Mouse (Mus musculus) lung, embryonic 14.5 days (tissue): ENCODE measurements at regions not wholly inside any gene's neighbourhood (a gene's known extent, or its start where the extent isn't known, plus 50 kb on each side); places are given as distances from the start of the nearest gene placed in this dataset.
A peak's percentile ranks its signal among the peaks of the same experiment; 100 is the strongest.

ENCODE experiments used
- ATAC-seq: fragments of 200-750 bp; cut with Nextera tagmentation; 2 replicates; pipeline ENCODE4 v1.8.0; 2017; ENCODE audit warnings: mild to moderate bottlenecking, moderate TSS enrichment, moderate library complexity; ENCODE audit not compliant: insufficient read depth
- DNase-seq: peaks from one replicate; pipeline ENCODE4 v3.0.0-alpha.2; 2015
- H3K27ac ChIP-seq: fragments of 300-500 bp; sonication (generic); 2 replicates; pipeline ENCODE4 v1.5.1; 2014; ENCODE audit warnings: low read depth, mild to moderate bottlenecking, moderate library complexity
- H3K27me3 ChIP-seq: fragments of 300-500 bp; sonication (generic); 2 replicates; pipeline ENCODE4 v1.6.1; 2014; ENCODE audit warnings: low read length, control low read depth; ENCODE audit not compliant: insufficient read depth
- H3K36me3 ChIP-seq: fragments of 300-500 bp; sonication (generic); 2 replicates; pipeline ENCODE4 v1.6.1; 2014; ENCODE audit warnings: control low read depth; ENCODE audit not compliant: insufficient read depth
- H3K4me1 ChIP-seq: fragments of 300-500 bp; sonication (generic); 2 replicates; pipeline ENCODE4 v1.6.1; 2014; ENCODE audit warnings: antibody characterized with exemption, control low read depth; ENCODE audit not compliant: insufficient read depth
- H3K4me2 ChIP-seq: fragments of 300-500 bp; sonication (generic); 2 replicates; pipeline ENCODE4 v1.6.1; 2014; ENCODE audit warnings: mild to moderate bottlenecking
- H3K4me3 ChIP-seq: fragments of 300-500 bp; sonication (generic); 2 replicates; pipeline ENCODE4 v1.5.1; 2014; ENCODE audit warnings: low read depth, low read length
- H3K9ac ChIP-seq: fragments of 300-500 bp; sonication (generic); 2 replicates; pipeline ENCODE4 v1.6.1; 2014
- H3K9me3 ChIP-seq: fragments of 300-500 bp; sonication (generic); 2 replicates; pipeline ENCODE4 v1.6.1; 2016; ENCODE audit warnings: low read depth, low read length, control low read depth
- CTCF ChIP-seq: IDR thresholded peaks from 2 replicates; pipeline ENCODE4 v1.5.1; 2016; ENCODE audit warnings: antibody characterized with exemption, low read depth
- WGBS: fragments of 180-500 bp; shearing (Covaris S2); extraction: QIAGEN DNeasy Blood & Tissue Kit; methylation state at CpG from one replicate; pipeline ENCODE4 v1.1.7; 2014; 5-methylcytosine and 5-hydroxymethylcytosine counted together

DNA sequence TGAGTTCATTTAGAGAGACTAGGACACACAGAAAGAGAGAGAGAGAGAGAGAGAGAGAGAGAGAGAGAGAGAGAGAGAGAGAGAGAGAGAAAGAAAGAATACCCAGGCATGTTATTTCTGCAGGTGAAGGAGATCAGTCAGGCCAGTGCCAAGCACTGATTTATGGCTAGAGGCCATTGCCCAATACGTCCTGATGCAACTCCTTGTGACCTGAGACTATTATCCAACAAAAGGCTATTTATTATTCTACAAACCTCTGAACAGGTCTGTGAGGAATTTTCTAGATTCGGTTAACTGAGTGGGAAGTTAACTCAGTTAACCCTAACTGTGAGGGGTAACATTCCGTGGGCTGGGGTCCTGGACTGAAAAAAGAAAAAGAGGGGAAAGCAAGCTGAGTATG lies 84.5 kb upstream of the Spin1 start:
- no peak for TF ChIP-seq CTCF
- Histone ChIP-seq H3K36me3 (no peaks in the 10 kb centered on the region), H3K4me2 (no peak overlapping the region), H3K9me3 (no peaks in the 10 kb centered on the region), H3K9ac (no peak overlapping the region), H3K4me3 (no peak overlapping the region), H3K27ac (no peak overlapping the region), H3K4me1 (peaks cover 7% of the 10 kb centered on the region), H3K27me3 (no peaks in the 10 kb centered on the region)
- DNase-seq = no peak
- WGBS = 77% methylated on average over 3 of the region's 3 CpGs
- ATAC-seq = no peak

DNA sequence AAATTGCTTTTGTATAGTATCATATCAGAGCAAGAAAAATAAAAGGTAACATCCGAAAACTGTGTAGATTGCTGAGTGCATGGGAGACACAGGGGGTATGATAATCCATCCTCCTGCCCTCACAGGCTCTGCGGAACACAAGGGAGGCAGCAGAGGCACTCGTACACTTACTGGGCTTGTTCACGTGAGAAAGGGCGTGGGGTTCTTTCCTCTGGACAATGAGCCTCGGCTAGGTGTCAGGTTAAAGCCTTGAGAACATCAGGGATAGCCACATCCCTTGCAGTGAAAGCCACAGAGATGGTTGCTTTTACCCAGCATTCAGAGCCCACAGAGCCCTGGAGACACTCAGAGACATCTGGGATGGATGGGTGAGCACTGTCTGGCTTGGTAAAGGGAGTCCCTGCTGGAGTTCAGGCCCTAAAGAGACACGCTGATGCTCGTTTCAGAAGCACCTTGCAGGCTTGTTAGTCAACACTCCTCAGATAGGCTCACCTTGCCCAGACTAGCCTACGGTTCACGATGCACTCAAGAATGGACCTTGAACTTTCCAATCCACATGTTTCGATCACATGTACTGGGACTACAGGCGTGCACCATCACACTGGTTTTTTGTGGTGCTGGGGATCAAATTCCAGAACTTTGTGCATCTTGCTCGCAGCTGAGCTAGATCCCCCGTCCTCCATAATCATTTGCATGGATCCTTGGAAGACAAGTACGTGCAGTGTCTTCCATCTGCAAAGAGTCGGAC lies 83.5 kb upstream of the Spin1 start:
- peaks cover 7% of the 10 kb centered on the region for H3K4me1 ChIP-seq
- H3K27ac ChIP-seq = no peak overlapping the region
- H3K27me3 ChIP-seq = no peaks in the 10 kb centered on the region
- ATAC-seq (no peak), DNase-seq (no peak)
- no peak overlapping the region for H3K9ac ChIP-seq
- WGBS = 77% methylated on average over 16 of the region's 16 CpGs
- H3K36me3 ChIP-seq = no peaks in the 10 kb centered on the region
- no peak overlapping the region for H3K4me2 ChIP-seq
- no peak overlapping the region for H3K4me3 ChIP-seq
- no peak for TF ChIP-seq CTCF
- no peaks in the 10 kb centered on the region for H3K9me3 ChIP-seq

DNA sequence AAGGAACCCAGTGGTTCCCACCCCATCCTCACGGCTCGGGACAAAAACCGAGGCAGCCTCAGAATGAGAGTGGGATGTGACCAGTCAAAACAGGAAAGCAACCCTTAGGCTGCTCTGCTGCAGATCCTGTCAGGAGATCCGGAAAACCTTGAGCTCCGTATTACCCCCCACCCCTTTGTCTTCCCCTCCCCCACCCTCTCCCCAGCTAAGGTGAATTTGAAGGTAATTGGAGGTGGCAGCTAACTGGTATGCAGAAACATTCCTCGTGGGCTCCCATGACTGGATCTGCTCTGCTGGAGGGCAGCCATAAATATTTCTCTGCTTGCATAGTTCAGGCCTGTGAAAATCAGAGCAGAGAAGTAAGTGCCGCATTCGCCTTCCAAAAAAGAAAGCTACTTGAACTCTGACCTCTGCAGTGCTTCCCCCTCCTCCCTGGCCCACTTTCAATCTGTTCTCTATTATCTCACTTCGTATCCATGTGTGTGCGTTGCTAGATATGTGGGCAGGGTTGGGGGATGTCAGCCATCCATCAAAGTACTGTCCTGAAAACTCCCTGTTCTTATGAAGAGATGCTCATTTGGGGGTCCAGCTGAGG lies 82.9 kb upstream of the Spin1 start:
- 19% methylated on average over 10 of the region's 10 CpGs for WGBS
- Histone ChIP-seq H3K27me3 (no peaks in the 10 kb centered on the region), H3K9ac (no peak overlapping the region), H3K27ac (peak overlapping the region; percentile 50; the same call in 1 of the 2 replicates), H3K9me3 (no peaks in the 10 kb centered on the region), H3K4me2 (no peak overlapping the region), H3K36me3 (no peaks in the 10 kb centered on the region), H3K4me1 (peaks cover 11% of the 10 kb centered on the region), H3K4me3 (no peak overlapping the region)
- ATAC-seq = peak; percentile 74
- no peak for TF ChIP-seq CTCF
- peak; percentile 76 for DNase-seq

DNA sequence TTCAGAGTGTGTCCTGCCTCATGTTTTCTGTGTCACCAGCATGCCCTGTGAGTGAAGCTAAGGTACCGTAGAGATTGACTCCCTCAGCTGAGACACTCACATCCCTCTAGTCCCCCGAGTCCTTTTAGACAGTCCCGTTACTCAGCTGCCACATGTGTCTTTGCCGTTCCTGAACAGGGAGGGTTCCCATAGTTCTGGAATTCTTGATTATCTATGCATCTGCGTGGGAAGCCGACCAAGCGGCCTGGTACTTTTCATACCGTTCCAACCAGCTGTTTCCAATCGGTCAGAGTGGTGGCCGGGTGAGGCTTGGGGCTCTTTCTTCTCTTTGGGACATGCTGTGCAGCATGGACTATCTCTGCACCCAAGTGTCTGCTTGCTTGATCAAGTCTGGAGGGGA lies 82.3 kb upstream of the Spin1 start:
- Histone ChIP-seq H3K4me2 (no peak overlapping the region), H3K27me3 (no peaks in the 10 kb centered on the region), H3K9me3 (no peaks in the 10 kb centered on the region), H3K36me3 (no peaks in the 10 kb centered on the region), H3K9ac (no peak overlapping the region), H3K4me3 (no peak overlapping the region), H3K4me1 (peaks cover 14% of the 10 kb centered on the region), H3K27ac (peak overlapping the region; percentile 50; the same call in 1 of the 2 replicates)
- WGBS = 56% methylated on average over 10 of the region's 10 CpGs
- no peak for TF ChIP-seq CTCF
- ATAC-seq (peak; percentile 2; the same call in 1 of the 2 replicates), DNase-seq (no peak)

DNA sequence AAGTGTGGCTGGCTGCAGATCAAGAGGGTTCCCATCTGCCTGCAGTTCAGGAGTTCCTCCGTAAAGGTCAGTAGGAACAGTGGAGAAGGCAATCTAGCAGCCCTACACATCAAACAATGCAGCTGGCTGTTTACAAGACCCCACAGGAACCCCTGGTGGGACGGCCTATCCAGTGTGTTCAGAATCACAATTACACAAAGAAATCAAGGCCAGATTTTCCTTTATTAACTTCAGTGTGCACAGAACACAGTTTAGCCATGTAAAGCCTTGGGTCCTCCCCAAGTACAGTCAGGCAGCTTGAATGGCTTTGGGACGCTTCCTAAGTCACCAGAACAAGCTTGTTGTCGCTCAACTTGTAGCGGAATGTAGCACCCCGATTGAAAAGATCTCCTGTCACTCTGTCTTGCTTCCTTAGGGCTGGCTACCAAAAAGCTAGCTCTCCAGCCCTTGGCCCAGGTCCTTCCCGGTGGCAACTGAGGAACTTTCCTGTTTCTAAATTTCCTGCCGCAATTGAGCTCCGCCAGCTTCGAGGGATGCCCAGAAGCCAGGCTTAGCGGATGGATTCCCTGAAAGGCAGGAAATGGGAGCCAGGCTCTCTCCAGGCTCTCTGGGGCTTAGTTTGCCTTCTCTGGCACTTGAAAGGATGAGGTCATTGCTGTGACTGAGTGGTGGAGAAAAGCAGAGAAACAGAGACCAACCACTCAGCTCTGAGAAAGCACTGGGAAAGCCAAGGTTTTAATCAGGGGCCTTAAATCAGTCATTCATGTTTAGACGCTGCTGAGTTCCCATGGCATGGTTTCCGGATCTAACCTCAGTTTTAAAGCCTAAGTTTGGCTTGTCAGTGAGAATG lies 78.1 kb upstream of the Spin1 start:
- peak; percentile 75; the same call in 1 of the 2 replicates for ATAC-seq
- no peak for TF ChIP-seq CTCF
- Histone ChIP-seq H3K9ac (no peak overlapping the region), H3K27me3 (no peaks in the 10 kb centered on the region), H3K4me1 (peaks cover 13% of the 10 kb centered on the region), H3K4me3 (no peak overlapping the region), H3K9me3 (no peaks in the 10 kb centered on the region), H3K36me3 (no peaks in the 10 kb centered on the region), H3K27ac (peak overlapping the region; percentile 71), H3K4me2 (peak overlapping the region; percentile 31; the same call in 1 of the 2 replicates)
- WGBS = 36% methylated on average over 13 of the region's 13 CpGs
- DNase-seq = peak; percentile 75

DNA sequence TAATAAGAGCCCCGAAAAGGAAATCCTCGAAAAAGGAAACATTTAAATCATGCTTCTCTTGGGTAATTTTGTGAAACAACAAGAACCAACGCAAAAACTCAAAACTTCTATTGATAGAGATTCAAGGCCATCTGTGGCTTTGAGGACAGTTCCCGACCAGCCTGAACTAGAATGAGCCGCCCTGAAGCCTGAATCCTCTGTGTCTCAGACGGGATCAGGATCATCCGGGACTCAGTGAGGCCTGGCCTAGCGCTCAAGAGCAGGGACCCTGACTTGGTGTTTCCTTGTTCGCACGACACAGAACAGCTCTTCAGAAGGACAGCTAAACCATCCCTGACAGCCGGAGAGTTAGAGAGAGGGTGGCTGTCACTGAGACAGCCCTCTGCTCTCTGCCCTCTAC lies 77.4 kb upstream of the Spin1 start:
- no peaks in the 10 kb centered on the region for H3K36me3 ChIP-seq
- 77% methylated on average over 11 of the region's 11 CpGs for WGBS

More for the DNA sequence above, 77.4 kb upstream of the Spin1 start:
- H3K9me3 ChIP-seq = no peaks in the 10 kb centered on the region
- H3K4me3 ChIP-seq = no peak overlapping the region
- no peaks in the 10 kb centered on the region for H3K27me3 ChIP-seq
- no peak overlapping the region for H3K4me2 ChIP-seq
- H3K4me1 ChIP-seq = peaks cover 6% of the 10 kb centered on the region
- no peak for TF ChIP-seq CTCF
- H3K27ac ChIP-seq = peak overlapping the region; percentile 71
- ATAC-seq (no peak), DNase-seq (no peak)
- H3K9ac ChIP-seq = no peak overlapping the region
